Mouse (Mus musculus): ENCODE results near the gene Serpina6. TPM values are rescaled to one million over a fixed set of nuclear protein-coding genes. Genes with fewer than 3 reads are reported as not detected.

The Serpina6 gene
- polyA plus RNA-seq, 1 experiment from 2014 or later = 14.3 TPM

DNA sequence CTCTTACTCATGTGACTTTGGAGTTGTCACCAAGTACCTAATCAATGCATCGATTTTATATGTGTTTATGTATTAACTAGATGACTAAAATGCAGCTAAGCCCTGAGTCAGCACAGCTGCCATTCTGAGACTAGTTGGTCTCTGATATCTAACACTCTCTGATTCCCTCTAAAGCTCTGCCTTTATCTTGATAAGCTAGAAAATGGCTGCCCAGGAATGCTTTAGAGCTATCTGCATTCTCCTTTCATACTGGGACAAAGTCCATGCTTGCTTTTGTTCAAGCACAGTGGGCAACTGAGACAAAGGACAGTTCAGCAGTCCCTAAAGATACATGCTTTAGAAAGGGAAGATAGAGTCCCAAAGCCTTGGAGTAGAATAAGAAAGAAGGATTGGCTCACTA, 41.9 kb downstream of the Serpina6 start:
- Histone ChIP-seq H3K27ac (ENCODE audit: poor library complexity, severe bottlenecking) (no peak overlapping the region), H3K36me3 (no peaks in the 10 kb centered on the region), H3K4me2 (no peak overlapping the region), H3K9ac (no peak overlapping the region), H3K9me3 (replicated peaks) (no peaks in the 10 kb centered on the region), H3K4me1 (replicated peaks) (no peaks in the 10 kb centered on the region; the same call in 1 of the 2 replicates), H3K27me3 (replicated peaks) (no peaks in the 10 kb centered on the region), H3K4me3 (no peak overlapping the region)
- no peak for ATAC-seq (ENCODE audit: insufficient number of reproducible peaks, low FRiP score)
- WGBS = 84% methylated on average over 1 of the region's 1 CpGs

DNA sequence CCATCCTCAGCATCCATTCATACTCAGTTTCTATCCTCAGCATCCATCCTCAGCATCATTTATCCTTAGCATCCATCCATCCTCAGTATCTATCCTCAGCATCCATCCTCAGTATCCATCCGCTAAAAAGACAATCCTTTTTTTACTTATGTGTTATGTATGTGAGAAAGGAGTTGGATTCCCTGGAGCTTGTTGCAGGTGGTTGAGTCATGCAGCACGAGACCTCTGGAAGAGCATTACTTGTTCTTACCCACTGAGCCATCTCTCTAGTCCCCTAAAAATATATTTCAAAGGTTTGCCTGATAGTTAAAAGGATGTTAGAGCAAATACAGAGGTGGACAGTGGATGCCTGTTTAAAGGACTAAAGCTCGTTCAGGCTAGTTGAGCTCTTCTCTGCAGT, 55.2 kb downstream of the Serpina6 start:
- Histone ChIP-seq H3K36me3 (no peaks in the 10 kb centered on the region), H3K4me1 (replicated peaks) (peaks cover 17% of the 10 kb centered on the region), H3K27ac (ENCODE audit: poor library complexity, severe bottlenecking) (no peak overlapping the region), H3K9ac (no peak overlapping the region), H3K27me3 (replicated peaks) (0 out of 2 replicates have a peak, but pooled peaks cover 3% of the 10 kb centered on the region), H3K4me2 (no peak overlapping the region), H3K4me3 (no peak overlapping the region), H3K9me3 (replicated peaks) (no peaks in the 10 kb centered on the region)
- no peak for ATAC-seq (ENCODE audit: insufficient number of reproducible peaks, low FRiP score)
- WGBS = 84% methylated on average over 3 of the region's 3 CpGs

DNA sequence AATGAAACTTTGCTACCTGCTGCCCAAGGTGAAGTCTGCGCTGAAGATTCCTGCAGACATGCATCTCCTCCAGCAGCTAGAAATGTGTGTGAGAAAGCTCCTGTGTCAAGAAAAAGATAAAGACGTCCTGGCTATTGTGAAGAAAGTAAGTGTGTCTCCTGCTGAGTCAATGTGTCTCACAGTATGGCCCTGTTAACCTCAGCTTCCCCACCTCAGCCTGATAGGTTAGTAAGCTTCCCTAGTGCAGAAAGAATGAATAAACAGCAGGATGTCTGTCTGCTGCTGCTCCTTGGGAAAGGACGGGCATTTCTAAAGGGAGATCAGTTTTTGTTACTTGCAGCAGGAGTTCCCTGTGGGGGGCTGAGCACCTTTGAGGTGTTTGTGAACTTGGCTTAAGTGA, 56.6 kb downstream of the Serpina6 start:
- peak overlapping the region; percentile 9 for H3K4me2 ChIP-seq
- peaks cover 17% of the 10 kb centered on the region for H3K4me1 ChIP-seq (replicated peaks)
- no peaks in the 10 kb centered on the region for H3K9me3 ChIP-seq (replicated peaks)
- H3K9ac ChIP-seq = no peak overlapping the region
- 0 out of 2 replicates have a peak, but pooled peaks cover 3% of the 10 kb centered on the region for H3K27me3 ChIP-seq (replicated peaks)
- H3K36me3 ChIP-seq = no peaks in the 10 kb centered on the region
- no peak overlapping the region for H3K4me3 ChIP-seq
- ATAC-seq (ENCODE audit: insufficient number of reproducible peaks, low FRiP score) = no peak
- H3K27ac ChIP-seq (ENCODE audit: poor library complexity, severe bottlenecking) = no peak overlapping the region
- WGBS = 23% methylated on average over 3 of the region's 3 CpGs

DNA sequence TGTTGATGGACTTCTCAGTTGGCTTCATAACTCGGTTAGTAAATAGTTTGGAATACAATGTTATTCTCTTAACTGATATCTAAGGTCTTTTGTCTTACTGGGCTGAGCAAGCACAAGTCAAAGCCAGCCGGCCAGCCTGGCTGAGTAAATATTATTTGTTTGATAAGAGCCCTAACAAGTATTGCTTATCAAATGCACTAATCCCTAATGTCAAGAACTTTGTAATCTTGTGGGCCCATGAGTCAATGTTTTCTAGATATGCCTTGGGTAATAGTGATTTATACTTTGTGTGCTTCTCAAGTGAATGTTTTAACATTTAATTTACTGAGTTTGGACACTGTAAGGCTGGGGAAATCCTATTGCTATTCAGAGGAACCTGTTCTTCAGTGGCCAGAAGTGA, 58.6 kb downstream of the Serpina6 start:
- Histone ChIP-seq H3K27ac (ENCODE audit: poor library complexity, severe bottlenecking) (no peak overlapping the region), H3K4me2 (no peak overlapping the region), H3K9ac (no peak overlapping the region), H3K4me1 (replicated peaks) (peaks cover 17% of the 10 kb centered on the region), H3K27me3 (replicated peaks) (0 out of 2 replicates have a peak, but pooled peaks cover 6% of the 10 kb centered on the region), H3K9me3 (replicated peaks) (no peaks in the 10 kb centered on the region), H3K36me3 (no peaks in the 10 kb centered on the region), H3K4me3 (no peak overlapping the region)
- WGBS = 20% methylated on average over 2 of the region's 2 CpGs
- no peak for ATAC-seq (ENCODE audit: insufficient number of reproducible peaks, low FRiP score)

Other genes with a start within 250 kb of the Serpina6 start
- gene 9330161L09Rik, start 249.4 kb downstream of the Serpina6 start, polyA plus RNA-seq (2016; fragmentation: Nextera tagmentation; extraction: Ambion mirVana) = 0.39 and 0.46 TPM in 2 replicates
- gene Ddx24, start 231.4 kb downstream of the Serpina6 start, polyA plus RNA-seq (2016; fragmentation: Nextera tagmentation; extraction: Ambion mirVana) = 72.3 and 78.7 TPM in 2 replicates
- 23.7 and 26.3 TPM in 2 replicates for gene Ifi27, start 223.0 kb downstream of the Serpina6 start, polyA plus RNA-seq (2016; fragmentation: Nextera tagmentation; extraction: Ambion mirVana)
- 3.6 and 4.5 TPM in 2 replicates for gene Ifi27l2a, start 213.5 kb downstream of the Serpina6 start, polyA plus RNA-seq (2016; fragmentation: Nextera tagmentation; extraction: Ambion mirVana)
- 0.31 TPM in 1 of 2 replicates, not detected in the other for gene Ifi27l2b, start 200.0 kb downstream of the Serpina6 start, polyA plus RNA-seq (2016; fragmentation: Nextera tagmentation; extraction: Ambion mirVana)
- 0.41 and 0.48 TPM in 2 replicates for gene Ppp4r4, start 124.9 kb downstream of the Serpina6 start, polyA plus RNA-seq (2016; fragmentation: Nextera tagmentation; extraction: Ambion mirVana)
- gene Serpina10, start 25.8 kb downstream of the Serpina6 start, polyA plus RNA-seq (2016; fragmentation: Nextera tagmentation; extraction: Ambion mirVana) = 0.09 and 0.31 TPM in 2 replicates
- not detected in 2 replicates for gene Serpina16, start 18.9 kb upstream of the Serpina6 start, polyA plus RNA-seq (2016; fragmentation: Nextera tagmentation; extraction: Ambion mirVana)
- gene Serpina1f, start 38.3 kb upstream of the Serpina6 start, polyA plus RNA-seq (2016; fragmentation: Nextera tagmentation; extraction: Ambion mirVana) = not detected in 2 replicates
- 0.59 TPM in 1 of 2 replicates, not detected in the other for gene Serpina1d, start 116.4 kb upstream of the Serpina6 start, polyA plus RNA-seq (2016; fragmentation: Nextera tagmentation; extraction: Ambion mirVana)
- gene Serpina1b, start 173.2 kb upstream of the Serpina6 start, polyA plus RNA-seq (2016; fragmentation: Nextera tagmentation; extraction: Ambion mirVana) = 0.53 and 4.9 TPM in 2 replicates
- 0.48 and 3.8 TPM in 2 replicates for gene Serpina1a, start 206.3 kb upstream of the Serpina6 start, polyA plus RNA-seq (2016; fragmentation: Nextera tagmentation; extraction: Ambion mirVana)
- 0.34 TPM in 1 of 2 replicates, not detected in the other for gene Serpina1c, start 247.7 kb upstream of the Serpina6 start, polyA plus RNA-seq (2016; fragmentation: Nextera tagmentation; extraction: Ambion mirVana)